Mouse (Mus musculus): Measurements from ENCODE around the gene Grm3.

DNA sequence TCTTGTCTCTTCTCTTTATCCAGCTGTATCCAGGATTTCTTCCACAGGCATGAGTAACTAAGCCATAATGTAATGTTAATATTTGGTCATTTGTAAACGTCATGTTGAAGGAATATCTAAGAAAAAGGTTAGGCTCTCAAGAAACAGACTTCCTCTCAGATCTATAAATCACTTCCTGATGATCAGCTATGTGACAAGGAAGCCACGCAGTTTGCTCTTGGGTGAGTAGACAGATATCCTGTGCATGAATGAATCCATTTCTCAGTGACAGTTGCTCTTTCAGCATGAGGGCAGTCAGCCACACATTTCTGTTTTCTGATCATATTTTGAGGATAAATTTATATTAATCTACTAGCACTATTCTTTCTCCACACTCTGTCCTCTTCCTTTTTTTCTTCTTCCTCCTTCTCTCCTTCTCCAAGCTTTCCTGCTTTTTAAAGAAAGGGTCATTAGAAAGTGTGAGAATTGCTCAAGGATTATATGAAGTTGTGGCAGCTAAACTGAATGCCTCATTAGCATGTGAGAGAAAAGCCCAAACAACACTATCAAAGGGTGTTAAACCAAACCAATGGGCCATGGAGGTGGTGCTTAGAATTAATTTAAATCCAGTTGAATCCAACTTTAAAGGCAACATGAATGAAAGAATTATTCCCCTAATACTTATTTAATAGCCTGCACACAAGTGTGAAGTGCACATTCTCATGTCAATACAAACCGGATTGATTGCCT lies 22.1 kb downstream of the Grm3 start:
- TF ChIP-seq CTCF (conservative IDR thresholded peaks at IDR 0.05; ENCODE audit: insufficient read depth, insufficient read length, low read depth, low read length) (no peak), POLR2A (IDR thresholded peaks at IDR 0.05; ENCODE audit: low read depth, low read length) (no peak)

Data from kidney, adult 2 months (tissue).